ENCODE assay signal across 8 mouse cellular contexts in the genomic region with DNA sequence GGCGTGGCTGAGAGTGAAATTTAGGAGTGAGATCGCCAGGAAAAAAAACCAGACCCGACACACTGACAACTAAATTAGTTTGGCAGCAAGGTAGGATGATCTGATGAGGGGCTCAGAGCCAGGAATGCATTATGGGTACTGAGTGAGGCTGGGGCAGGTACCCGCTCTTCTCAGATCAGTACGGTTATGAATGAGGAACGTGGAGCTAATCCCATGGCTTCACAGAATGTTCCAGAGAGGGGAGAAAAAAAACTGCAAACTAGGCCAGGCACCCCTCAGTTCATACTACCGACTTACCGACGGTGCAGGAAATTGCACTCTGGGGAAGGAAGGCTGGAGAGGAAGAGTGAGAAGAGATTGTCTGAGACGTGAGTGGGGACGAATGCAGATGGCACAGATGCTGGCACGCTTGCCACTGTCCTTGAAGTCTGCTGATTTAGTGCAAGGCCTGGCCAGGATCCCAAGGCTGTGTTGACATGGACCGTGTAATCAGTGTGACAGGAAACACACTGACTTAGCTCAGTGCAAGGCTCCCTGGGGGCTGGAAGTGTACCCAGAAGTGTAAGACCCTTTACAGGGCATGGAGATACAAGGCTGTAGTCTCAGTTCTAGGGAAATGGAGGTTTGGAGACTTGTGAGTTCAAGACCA.
DNase-seq lines count a peak whose midpoint lies in the region; ATAC-seq lines count a peak whose summit lies in the region.

No protein-coding gene starts in this region.

- ATAC-seq in frontal cortex, adult (ENCODE audit: low TSS enrichment), result peak; percentile 20; the same call in 1 of the 2 replicates
- ATAC-seq in CD4-positive, CD25-positive, alpha-beta regulatory T cell, adult 4 months, result no peak

- no peak for DNase-seq in frontal cortex, postnatal 36 days (ENCODE audit: low spot score in 2 of 2)
- peak; percentile 67 for DNase-seq in MN1 (ENCODE audit: low spot score)
- DNase-seq in cerebellum, postnatal 10 days, result peak; percentile 91 to 95
- DNase-seq in kidney, postnatal 4 days, result peak; percentile 48 to 56
- no peak for DNase-seq in gastrocnemius, postnatal 4 days (ENCODE audit: low spot score in 2 of 2)
- DNase-seq in thymus, postnatal 36 days, result no peak

Comparison
In these comparisons a context has a peak if more than half of its experiments do, and no peak if none do; other contexts are left out.
1. DNase-seq: peak in MN1 (single experiment), cerebellum, postnatal 10 days (2 of 2) and kidney, postnatal 4 days (2 of 2); none in frontal cortex, postnatal 36 days (0 of 2), gastrocnemius, postnatal 4 days (0 of 2) and thymus, postnatal 36 days (0 of 2).